Mouse (Mus musculus) skeletal muscle tissue, adult 2 months (tissue): ENCODE results near the gene Xpo5.

Source experiments
- DNase-seq: peaks from one replicate; pipeline ENCODE4 v3.0.0-alpha.2; 2012; ENCODE audit warnings: low read depth, low spot score

Gene Xpo5

GRCm38 (mm10) chr17:46284653-46285052 is 82.1 kb downstream of the Xpo5 start:
- no peak for DNase-seq

- DNase-seq = no peak
These were observed 82.8 kb downstream of the Xpo5 start for GRCm38 (mm10) chr17:46285407-46285806.

DNA sequence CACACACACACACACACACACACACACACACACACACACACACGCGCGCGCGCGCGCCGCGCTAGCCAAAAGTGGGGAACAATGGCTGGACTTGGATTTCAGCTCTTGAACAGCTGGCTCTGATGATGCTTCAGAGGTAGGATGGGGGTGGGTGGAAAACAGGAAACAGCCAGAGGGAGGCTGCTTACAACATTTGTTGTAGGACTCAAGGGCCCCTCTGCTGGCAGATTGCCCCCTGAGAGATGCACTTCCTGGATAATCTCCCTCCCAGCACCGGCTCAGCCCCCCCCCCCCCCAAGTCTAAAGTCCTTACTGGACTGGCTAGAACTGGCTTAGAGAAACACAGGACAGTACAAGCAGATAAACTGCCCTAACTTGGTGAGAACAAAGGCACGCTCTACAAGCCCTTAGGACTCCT is 85.1 kb downstream of the Xpo5 start:
- peak; percentile 54 for DNase-seq
